Mouse (Mus musculus): ENCODE results near the gene Pik3c2g. TPM values are rescaled to one million over a fixed set of nuclear protein-coding genes. Genes with fewer than 3 reads are reported as not detected.

The Pik3c2g gene
- polyA plus RNA-seq, 1 experiment, result not detected

DNA sequence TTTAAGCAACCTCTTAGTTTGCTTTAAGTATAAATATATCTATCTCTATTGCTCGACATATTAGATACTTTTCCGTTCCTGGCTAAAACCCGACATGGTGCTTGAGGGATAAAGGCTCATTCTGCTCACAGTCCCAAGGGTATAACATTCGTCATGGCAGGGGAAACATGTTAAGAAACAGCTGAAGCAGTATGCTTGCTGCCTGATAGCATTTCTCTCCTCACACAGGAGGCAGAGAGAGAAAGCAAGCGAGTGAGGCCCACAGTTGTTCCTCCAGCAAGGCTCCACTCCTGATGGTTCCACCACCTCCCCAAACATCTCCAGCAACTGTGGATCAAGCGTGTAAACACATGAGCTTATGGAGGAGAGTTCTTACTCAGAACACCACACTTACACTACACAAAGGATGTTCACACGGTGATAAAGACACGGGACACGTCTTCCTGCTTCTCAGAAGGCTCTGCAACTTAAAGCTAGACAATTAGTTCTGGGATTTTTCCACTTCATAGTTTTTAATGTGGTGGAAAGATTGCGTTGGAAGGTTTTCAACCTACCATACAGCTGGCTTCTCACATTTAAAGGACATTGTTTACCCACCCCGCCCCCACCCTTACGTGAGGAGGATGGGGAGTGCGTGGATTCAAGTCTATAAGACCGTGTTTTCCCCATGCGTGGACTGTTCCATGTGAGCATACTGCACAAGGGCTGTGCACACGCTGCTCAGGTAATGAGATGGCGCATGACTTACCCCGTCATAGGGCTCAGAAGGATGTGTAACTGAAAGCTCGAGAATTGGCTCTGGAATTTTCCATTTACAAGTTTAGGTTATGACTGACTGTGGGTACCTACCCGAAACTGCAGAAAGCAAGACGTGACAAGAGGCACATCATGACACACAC is 264.9 kb downstream of the Pik3c2g start:
- Histone ChIP-seq H3K9me3 (replicated peaks; ENCODE audit: control insufficient read depth, insufficient read depth, low read length, poor library complexity, severe bottlenecking) (no peaks in the 10 kb centered on the region), H3K4me1 (ENCODE audit: control insufficient read depth, insufficient read depth, low read length) (no peaks in the 10 kb centered on the region), H3K9ac (ENCODE audit: low read depth, poor library complexity, severe bottlenecking) (no peak overlapping the region), H3K27me3 (ENCODE audit: control insufficient read depth, insufficient read depth, low read length, poor library complexity, severe bottlenecking) (no peaks in the 10 kb centered on the region), H3K27ac (ENCODE audit: insufficient read depth, low read length) (no peak overlapping the region), H3K36me3 (ENCODE audit: control insufficient read depth, insufficient read depth, low read length, poor library complexity, severe bottlenecking) (no peaks in the 10 kb centered on the region), H3K4me3 (ENCODE audit: low read depth, low read length) (no peak overlapping the region)
- TF ChIP-seq POLR2A (IDR thresholded peaks at IDR 0.05; ENCODE audit: insufficient read depth, low read length) (no peak), EP300 (IDR thresholded peaks at IDR 0.05; ENCODE audit: insufficient read depth, low read depth, low read length) (no peak)

GRCm38 (mm10) chr6:139852836-139853235 is 265.8 kb downstream of the Pik3c2g start:
- H3K27me3 ChIP-seq (ENCODE audit: control insufficient read depth, insufficient read depth, low read length, poor library complexity, severe bottlenecking), result no peaks in the 10 kb centered on the region
- TF ChIP-seq EP300 (IDR thresholded peaks at IDR 0.05; ENCODE audit: insufficient read depth, low read depth, low read length), result no peak
- no peak for TF ChIP-seq CTCF (IDR thresholded peaks at IDR 0.05; ENCODE audit: low read depth, low read length)
- no peak for TF ChIP-seq POLR2A (IDR thresholded peaks at IDR 0.05; ENCODE audit: insufficient read depth, low read length)
- H3K36me3 ChIP-seq (ENCODE audit: control insufficient read depth, insufficient read depth, low read length, poor library complexity, severe bottlenecking), result no peaks in the 10 kb centered on the region
- H3K9me3 ChIP-seq (replicated peaks; ENCODE audit: control insufficient read depth, insufficient read depth, low read length, poor library complexity, severe bottlenecking), result no peaks in the 10 kb centered on the region
- H3K27ac ChIP-seq (ENCODE audit: insufficient read depth, low read length), result no peak overlapping the region
- H3K9ac ChIP-seq (ENCODE audit: low read depth, poor library complexity, severe bottlenecking), result no peak overlapping the region
- no peaks in the 10 kb centered on the region for H3K4me1 ChIP-seq (ENCODE audit: control insufficient read depth, insufficient read depth, low read length)
- no peak overlapping the region for H3K4me3 ChIP-seq (ENCODE audit: low read depth, low read length)

GRCm38 (mm10) chr6:139860141-139860540 is 273.1 kb downstream of the Pik3c2g start:
- Histone ChIP-seq H3K4me3 (ENCODE audit: low read depth, low read length) (no peak overlapping the region), H3K27ac (ENCODE audit: insufficient read depth, low read length) (no peak overlapping the region), H3K9ac (ENCODE audit: low read depth, poor library complexity, severe bottlenecking) (no peak overlapping the region), H3K36me3 (ENCODE audit: control insufficient read depth, insufficient read depth, low read length, poor library complexity, severe bottlenecking) (no peaks in the 10 kb centered on the region), H3K27me3 (ENCODE audit: control insufficient read depth, insufficient read depth, low read length, poor library complexity, severe bottlenecking) (no peaks in the 10 kb centered on the region), H3K4me1 (ENCODE audit: control insufficient read depth, insufficient read depth, low read length) (no peaks in the 10 kb centered on the region), H3K9me3 (replicated peaks; ENCODE audit: control insufficient read depth, insufficient read depth, low read length, poor library complexity, severe bottlenecking) (no peaks in the 10 kb centered on the region)
- TF ChIP-seq POLR2A (IDR thresholded peaks at IDR 0.05; ENCODE audit: insufficient read depth, low read length) (no peak), EP300 (IDR thresholded peaks at IDR 0.05; ENCODE audit: insufficient read depth, low read depth, low read length) (no peak), CTCF (IDR thresholded peaks at IDR 0.05; ENCODE audit: low read depth, low read length) (no peak)

- H3K9ac ChIP-seq (ENCODE audit: low read depth, poor library complexity, severe bottlenecking), result no peak overlapping the region
- no peaks in the 10 kb centered on the region for H3K36me3 ChIP-seq (ENCODE audit: control insufficient read depth, insufficient read depth, low read length, poor library complexity, severe bottlenecking)
- no peak overlapping the region for H3K4me3 ChIP-seq (ENCODE audit: low read depth, low read length)
- H3K9me3 ChIP-seq (replicated peaks; ENCODE audit: control insufficient read depth, insufficient read depth, low read length, poor library complexity, severe bottlenecking), result no peaks in the 10 kb centered on the region
- no peak for TF ChIP-seq POLR2A (IDR thresholded peaks at IDR 0.05; ENCODE audit: insufficient read depth, low read length)
- no peak for TF ChIP-seq EP300 (IDR thresholded peaks at IDR 0.05; ENCODE audit: insufficient read depth, low read depth, low read length)
- TF ChIP-seq CTCF (IDR thresholded peaks at IDR 0.05; ENCODE audit: low read depth, low read length), result no peak
- H3K4me1 ChIP-seq (ENCODE audit: control insufficient read depth, insufficient read depth, low read length), result no peaks in the 10 kb centered on the region
- no peaks in the 10 kb centered on the region for H3K27me3 ChIP-seq (ENCODE audit: control insufficient read depth, insufficient read depth, low read length, poor library complexity, severe bottlenecking)
- H3K27ac ChIP-seq (ENCODE audit: insufficient read depth, low read length), result no peak overlapping the region
Observed at GRCm38 (mm10) chr6:139861534-139861933, 274.5 kb downstream of the Pik3c2g start.

DNA sequence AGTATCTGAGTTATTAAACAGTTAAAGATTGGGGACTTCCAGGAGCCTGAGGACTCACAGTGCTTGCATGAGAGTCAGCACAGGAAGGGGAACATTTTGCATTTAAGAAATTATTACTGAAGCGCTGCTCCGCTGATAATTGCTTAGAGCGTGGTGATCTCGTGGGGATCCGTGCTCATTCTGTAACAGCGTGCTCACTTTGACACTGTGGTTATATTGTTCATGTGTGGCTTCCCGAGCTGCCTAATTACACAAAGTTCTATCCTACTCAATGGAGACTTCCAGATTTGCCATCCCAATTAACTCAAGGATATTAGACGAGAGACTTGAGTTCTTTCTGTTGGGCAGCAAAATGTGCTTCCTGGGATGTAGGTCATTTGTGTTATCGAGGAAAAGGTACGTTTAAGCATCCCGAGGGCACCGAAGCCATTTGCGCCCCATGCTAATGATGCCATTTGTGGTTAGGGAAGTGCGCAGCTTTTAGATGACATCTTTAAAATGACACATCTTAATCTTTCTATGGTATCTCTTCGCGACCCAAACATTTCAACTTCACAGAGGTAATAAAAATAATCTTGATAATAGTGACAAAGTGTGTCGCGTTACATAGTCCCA is 278.1 kb downstream of the Pik3c2g start:
- Histone ChIP-seq H3K9me3 (replicated peaks; ENCODE audit: control insufficient read depth, insufficient read depth, low read length, poor library complexity, severe bottlenecking) (no peaks in the 10 kb centered on the region), H3K4me1 (ENCODE audit: control insufficient read depth, insufficient read depth, low read length) (no peaks in the 10 kb centered on the region), H3K27me3 (ENCODE audit: control insufficient read depth, insufficient read depth, low read length, poor library complexity, severe bottlenecking) (no peaks in the 10 kb centered on the region), H3K36me3 (ENCODE audit: control insufficient read depth, insufficient read depth, low read length, poor library complexity, severe bottlenecking) (no peaks in the 10 kb centered on the region), H3K27ac (ENCODE audit: insufficient read depth, low read length) (no peak overlapping the region), H3K4me3 (ENCODE audit: low read depth, low read length) (no peak overlapping the region), H3K9ac (ENCODE audit: low read depth, poor library complexity, severe bottlenecking) (no peak overlapping the region)
- TF ChIP-seq CTCF (IDR thresholded peaks at IDR 0.05; ENCODE audit: low read depth, low read length) (no peak), EP300 (IDR thresholded peaks at IDR 0.05; ENCODE audit: insufficient read depth, low read depth, low read length) (no peak), POLR2A (IDR thresholded peaks at IDR 0.05; ENCODE audit: insufficient read depth, low read length) (no peak)
